Mouse (Mus musculus): ENCODE measurements at regions not wholly inside any gene's neighbourhood (a gene's known extent, or its start where the extent isn't known, plus 50 kb on each side); places are given as distances from the start of the nearest gene placed in this dataset.

DNA sequence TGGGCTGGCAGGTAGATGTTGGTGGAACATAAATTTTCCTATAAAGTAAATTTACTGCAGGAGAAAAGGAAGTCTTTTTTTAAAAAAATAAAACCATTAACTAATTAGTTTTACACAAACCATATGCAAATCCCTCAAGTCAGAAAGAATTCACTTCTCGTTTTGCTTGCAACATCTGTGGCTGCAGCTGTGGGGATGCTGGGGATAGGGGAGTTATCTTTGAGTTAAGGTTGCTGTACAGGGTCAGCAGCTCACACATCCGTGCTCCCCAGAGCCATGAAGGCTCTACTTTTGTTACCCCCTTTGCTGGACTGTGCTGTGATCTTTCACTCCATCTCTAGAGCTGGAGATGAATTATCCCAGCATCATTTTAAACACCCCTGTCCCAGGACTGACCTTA lies 54.4 kb upstream of the Tnp1 start:
- H3K4me3 ChIP-seq (ENCODE audit: control insufficient read depth in 1 of 2, insufficient read depth in 1 of 2, low read depth in 2 of 2, low read length in 2 of 2) = no peak overlapping the region
- no peaks in the 10 kb centered on the region for H3K27me3 ChIP-seq (ENCODE audit: control insufficient read depth in 1 of 2, insufficient read depth in 2 of 2, low read length in 2 of 2)
- H3K36me3 ChIP-seq (ENCODE audit: control insufficient read depth in 1 of 2, insufficient read depth in 2 of 2, low read length in 2 of 2) = no peaks in the 10 kb centered on the region
- TF ChIP-seq E2F4 (IDR thresholded peaks at IDR 0.05; ENCODE audit: borderline replicate concordance, low read depth, low read length) = no peak
- no peak for TF ChIP-seq GATA1 (IDR thresholded peaks at IDR 0.05; ENCODE audit: low read depth, low read length)
- TF ChIP-seq ZKSCAN1 (IDR thresholded peaks at IDR 0.05; ENCODE audit: low read depth, low read length) = no peak
- no peak for DNase-seq (ENCODE audit: low read depth, low spot score)
- H3K9ac ChIP-seq (ENCODE audit: control insufficient read depth, low read depth, low read length, poor library complexity, severe bottlenecking) = no peak overlapping the region
- no peak overlapping the region for H3K27ac ChIP-seq (ENCODE audit: control insufficient read depth, low read depth, low read length)
- H3K79me2 ChIP-seq (ENCODE audit: control insufficient read depth, insufficient read depth, low read length, poor library complexity) = no peaks in the 10 kb centered on the region
- H3K9me3 ChIP-seq (replicated peaks; ENCODE audit: insufficient read depth, low read length) = no peaks in the 10 kb centered on the region
- H3K4me1 ChIP-seq (ENCODE audit: control insufficient read depth in 1 of 2, insufficient read depth in 2 of 2, low read length in 2 of 2) = no peaks in the 10 kb centered on the region
